In genomic region chr10:12004966-12005365, GRCm38 (mm10) we compare ENCODE assay signal across 28 mouse cellular contexts.
DNase-seq lines count a peak whose midpoint lies in the region; ATAC-seq and TF ChIP-seq lines count a peak whose summit lies in the region.
"Had no signal": no experiment of that assay in that cellular context is flagged by ENCODE, and none has a peak within 500 bp of the region (broad histone marks: within the 10 kb centered on the region; RNA-seq: fewer than 3 reads in every experiment).

No protein-coding gene starts in this region.

- no peaks in the 10 kb centered on the region for H3K27me3 ChIP-seq in forebrain, embryonic 12.5 days
- no peaks in the 10 kb centered on the region for H3K27me3 ChIP-seq in forebrain, embryonic 16.5 days (replicated peaks; ENCODE audit: control insufficient read depth, insufficient read depth, low read length)
- no peaks in the 10 kb centered on the region for H3K27me3 ChIP-seq in midbrain, embryonic 12.5 days
- no peaks in the 10 kb centered on the region for H3K27me3 ChIP-seq in midbrain, embryonic 15.5 days (replicated peaks)
- no peaks in the 10 kb centered on the region for H3K27me3 ChIP-seq in kidney, adult 2 months (replicated peaks; ENCODE audit: control insufficient read depth, insufficient read depth, low read length)
- no peaks in the 10 kb centered on the region for H3K27me3 ChIP-seq in kidney, postnatal 0 days (ENCODE audit: insufficient read depth, low read length)
- H3K27me3 ChIP-seq in hindbrain, embryonic 11.5 days (ENCODE audit: control insufficient read depth, insufficient read depth, low read length) = no peaks in the 10 kb centered on the region
- H3K27me3 ChIP-seq: hindbrain, embryonic 13.5 days; neural tube, embryonic 13.5 days had no signal

- H3K9me3 ChIP-seq in forebrain, embryonic 12.5 days = no peaks in the 10 kb centered on the region
- no peaks in the 10 kb centered on the region for H3K9me3 ChIP-seq in forebrain, embryonic 16.5 days (ENCODE audit: control insufficient read depth, low read length)
- no peaks in the 10 kb centered on the region for H3K9me3 ChIP-seq in midbrain, embryonic 12.5 days
- no peaks in the 10 kb centered on the region for H3K9me3 ChIP-seq in midbrain, embryonic 15.5 days
- no peaks in the 10 kb centered on the region for H3K9me3 ChIP-seq in kidney, postnatal 0 days (replicated peaks; ENCODE audit: low read length)
- no peaks in the 10 kb centered on the region for H3K9me3 ChIP-seq in hindbrain, embryonic 11.5 days (ENCODE audit: control insufficient read depth, low read length)
- H3K9me3 ChIP-seq: G1E; hindbrain, embryonic 13.5 days; neural tube, embryonic 13.5 days had no signal

- DNase-seq in kidney, adult 2 months = peak; percentile 26
- DNase-seq in kidney, postnatal 0 days (ENCODE audit: low spot score) = peak; percentile 42
- no peak for DNase-seq in hindbrain, embryonic 11.5 days (ENCODE audit: low spot score)
- no peak for DNase-seq in gastrocnemius, adult 18-20 months (ENCODE audit: low spot score)
- DNase-seq: adrenal gland, adult 8-10 months; cerebellum, adult 8-10 months; cerebellum, postnatal 36 days; gastrocnemius, adult 2 months; gastrocnemius, postnatal 36 days; heart, adult 18-20 months; heart, postnatal 36 days; liver; lung, embryonic 14.5 days; lung, postnatal 14 days; right cerebral cortex, adult 18-20 months; right cerebral cortex, postnatal 4 days; thymus, adult 2 months; thymus, postnatal 36 days had no signal

- H3K36me3 ChIP-seq in forebrain, embryonic 12.5 days (replicated peaks) = no peaks in the 10 kb centered on the region
- no peaks in the 10 kb centered on the region for H3K36me3 ChIP-seq in forebrain, embryonic 16.5 days (ENCODE audit: control insufficient read depth, insufficient read depth)
- H3K36me3 ChIP-seq in midbrain, embryonic 12.5 days = no peaks in the 10 kb centered on the region
- no peaks in the 10 kb centered on the region for H3K36me3 ChIP-seq in midbrain, embryonic 15.5 days (replicated peaks)
- H3K36me3 ChIP-seq in kidney, adult 2 months (ENCODE audit: control insufficient read depth, insufficient read depth, low read length) = no peaks in the 10 kb centered on the region
- no peaks in the 10 kb centered on the region for H3K36me3 ChIP-seq in kidney, postnatal 0 days (ENCODE audit: insufficient read depth, low read length)
- H3K36me3 ChIP-seq in hindbrain, embryonic 11.5 days (ENCODE audit: control insufficient read depth, insufficient read depth, low read length) = no peaks in the 10 kb centered on the region
- H3K36me3 ChIP-seq: G1E; hindbrain, embryonic 13.5 days; neural tube, embryonic 13.5 days had no signal

- H3K4me3 ChIP-seq in forebrain, embryonic 12.5 days (replicated peaks) = no peak overlapping the region
- no peak overlapping the region for H3K4me3 ChIP-seq in forebrain, embryonic 16.5 days (replicated peaks; ENCODE audit: low read length)
- H3K4me3 ChIP-seq in midbrain, embryonic 12.5 days = no peak overlapping the region
- H3K4me3 ChIP-seq in midbrain, embryonic 15.5 days = no peak overlapping the region
- no peak overlapping the region for H3K4me3 ChIP-seq in kidney, adult 2 months (ENCODE audit: insufficient read depth, low read depth, low read length)
- no peak overlapping the region for H3K4me3 ChIP-seq in kidney, postnatal 0 days (replicated peaks; ENCODE audit: low read depth, low read length)
- H3K4me3 ChIP-seq in hindbrain, embryonic 11.5 days (ENCODE audit: low read depth, low read length) = no peak overlapping the region
- H3K4me3 ChIP-seq: gastrocnemius, adult 2 months; hindbrain, embryonic 13.5 days; neural tube, embryonic 13.5 days had no signal

- no peak for TF ChIP-seq CTCF in kidney, adult 2 months (conservative IDR thresholded peaks at IDR 0.05; ENCODE audit: insufficient read depth, insufficient read length, low read depth, low read length)
- no peak for TF ChIP-seq CTCF in kidney, postnatal 0 days (IDR thresholded peaks at IDR 0.05; ENCODE audit: low read depth)

- 0 out of 2 replicates have a peak, but pooled peaks have one; percentile 53 for ATAC-seq in forebrain, embryonic 12.5 days (ENCODE audit: low FRiP score)
- ATAC-seq in forebrain, embryonic 16.5 days = no peak
- ATAC-seq in midbrain, embryonic 12.5 days (ENCODE audit: low FRiP score, low read depth) = peak; percentile 60; the same call in 1 of the 2 replicates
- no peak for ATAC-seq in midbrain, embryonic 15.5 days (replicated peaks)
- ATAC-seq in kidney, postnatal 0 days (replicated peaks; ENCODE audit: low FRiP score, low read depth) = peak; percentile 63
- no peak; the same call in 1 of the 2 replicates for ATAC-seq in hindbrain, embryonic 11.5 days (ENCODE audit: low FRiP score)
- ATAC-seq: intestine, postnatal 0 days had no signal

- no peak overlapping the region for H3K9ac ChIP-seq in forebrain, embryonic 12.5 days
- no peak overlapping the region for H3K9ac ChIP-seq in forebrain, embryonic 16.5 days (replicated peaks; ENCODE audit: low read depth, low read length)
- no peak overlapping the region for H3K9ac ChIP-seq in midbrain, embryonic 12.5 days (replicated peaks)
- no peak overlapping the region for H3K9ac ChIP-seq in midbrain, embryonic 15.5 days
- H3K9ac ChIP-seq in kidney, postnatal 0 days (ENCODE audit: low read depth, low read length) = no peak overlapping the region
- H3K9ac ChIP-seq in hindbrain, embryonic 11.5 days (ENCODE audit: low read depth, low read length) = no peak overlapping the region
- H3K9ac ChIP-seq: hindbrain, embryonic 13.5 days; liver, embryonic 14.5 days; lung, embryonic 14.5 days; neural tube, embryonic 13.5 days had no signal

- no peak overlapping the region for H3K27ac ChIP-seq in forebrain, embryonic 12.5 days
- no peak overlapping the region for H3K27ac ChIP-seq in forebrain, embryonic 16.5 days (ENCODE audit: low read length)
- no peak overlapping the region for H3K27ac ChIP-seq in midbrain, embryonic 12.5 days (replicated peaks)
- H3K27ac ChIP-seq in midbrain, embryonic 15.5 days = no peak overlapping the region
- no peak overlapping the region for H3K27ac ChIP-seq in kidney, adult 2 months (ENCODE audit: insufficient read depth, low read depth, low read length)
- H3K27ac ChIP-seq in kidney, postnatal 0 days = no peak overlapping the region
- H3K27ac ChIP-seq in hindbrain, embryonic 11.5 days (ENCODE audit: low read depth, low read length) = no peak overlapping the region
- H3K27ac ChIP-seq: gastrocnemius, adult 2 months; hindbrain, embryonic 13.5 days; liver, embryonic 14.5 days; neural tube, embryonic 13.5 days had no signal

- no peak for TF ChIP-seq POLR2A in kidney, adult 2 months (IDR thresholded peaks at IDR 0.05; ENCODE audit: low read depth, low read length)

- peaks cover 4% of the 10 kb centered on the region; the same call in 1 of the 2 replicates for H3K4me1 ChIP-seq in forebrain, embryonic 12.5 days
- no peaks in the 10 kb centered on the region for H3K4me1 ChIP-seq in forebrain, embryonic 16.5 days (replicated peaks; ENCODE audit: control insufficient read depth, insufficient read depth, low read length)
- no peaks in the 10 kb centered on the region for H3K4me1 ChIP-seq in midbrain, embryonic 12.5 days
- H3K4me1 ChIP-seq in midbrain, embryonic 15.5 days = no peaks in the 10 kb centered on the region
- H3K4me1 ChIP-seq in kidney, adult 2 months (ENCODE audit: control insufficient read depth, insufficient read depth, low read length) = no peaks in the 10 kb centered on the region
- H3K4me1 ChIP-seq in kidney, postnatal 0 days (replicated peaks; ENCODE audit: insufficient read depth, low read length) = no peaks in the 10 kb centered on the region
- H3K4me1 ChIP-seq in hindbrain, embryonic 11.5 days (replicated peaks; ENCODE audit: control insufficient read depth, insufficient read depth, low read length) = no peaks in the 10 kb centered on the region
- H3K4me1 ChIP-seq: hindbrain, embryonic 13.5 days; neural tube, embryonic 13.5 days had no signal

- WGBS in forebrain, embryonic 12.5 days = 23% methylated on average over 3 of the region's 3 CpGs
- 15% methylated on average over 3 of the region's 3 CpGs for WGBS in forebrain, embryonic 16.5 days
- 30% methylated on average over 3 of the region's 3 CpGs for WGBS in midbrain, embryonic 12.5 days
- WGBS in midbrain, embryonic 15.5 days = 32% methylated on average over 3 of the region's 3 CpGs
- whole genome bisulfite sequencing in kidney, adult 2 months = 26% methylated on average over 3 of the region's 3 CpGs
- 38% methylated on average over 3 of the region's 3 CpGs for WGBS in kidney, postnatal 0 days
- WGBS in hindbrain, embryonic 11.5 days = 27% methylated on average over 3 of the region's 3 CpGs

- H3K4me2 ChIP-seq in forebrain, embryonic 12.5 days = no peak overlapping the region
- H3K4me2 ChIP-seq in forebrain, embryonic 16.5 days (ENCODE audit: low read length) = no peak overlapping the region
- H3K4me2 ChIP-seq in midbrain, embryonic 12.5 days (replicated peaks) = no peak overlapping the region
- no peak overlapping the region for H3K4me2 ChIP-seq in midbrain, embryonic 15.5 days
- H3K4me2 ChIP-seq in kidney, postnatal 0 days (ENCODE audit: low read length) = no peak overlapping the region
- no peak overlapping the region for H3K4me2 ChIP-seq in hindbrain, embryonic 11.5 days (replicated peaks; ENCODE audit: low read depth, low read length)
- H3K4me2 ChIP-seq: heart, embryonic 11.5 days; hindbrain, embryonic 13.5 days; lung, embryonic 14.5 days; neural tube, embryonic 13.5 days had no signal

Comparison
In these comparisons a context has a peak if more than half of its experiments do, and no peak if none do; other contexts are left out.
1. ATAC-seq: peak in forebrain, embryonic 12.5 days (single experiment), midbrain, embryonic 12.5 days (single experiment) and kidney, postnatal 0 days (single experiment); none in forebrain, embryonic 16.5 days (single experiment), midbrain, embryonic 15.5 days (single experiment) and hindbrain, embryonic 11.5 days (single experiment).
2. DNase-seq: peak in kidney, adult 2 months (single experiment) and kidney, postnatal 0 days (single experiment); none in hindbrain, embryonic 11.5 days (single experiment) and gastrocnemius, adult 18-20 months (single experiment).